Mouse (Mus musculus) kidney, postnatal 4 days (tissue): ENCODE data around the gene Wdfy1.

Experiments used
- DNase-seq, 2 experiments: peaks; one replicate each; pipeline ENCODE4 v3.0.0; 2021; ENCODE audit warnings: mixed read lengths in 2 of 2

Gene Wdfy1

GRCm38 (mm10) chr1:79760656-79761055 is 15.3 kb downstream of the Wdfy1 start:
- DNase-seq: peak; percentile 39 to 65

GRCm38 (mm10) chr1:79759436-79759972 is 16.4 kb downstream of the Wdfy1 start:
- no peak for DNase-seq

- no peak for DNase-seq
Observed at GRCm38 (mm10) chr1:79759006-79759405, 16.9 kb downstream of the Wdfy1 start.

GRCm38 (mm10) chr1:79757597-79757996 is 18.3 kb downstream of the Wdfy1 start:
- no peak for DNase-seq

- DNase-seq: peak; percentile 36 to 57
Observed at GRCm38 (mm10) chr1:79757161-79757560, 18.8 kb downstream of the Wdfy1 start.

GRCm38 (mm10) chr1:79756417-79756816 is 19.5 kb downstream of the Wdfy1 start:
- DNase-seq: no peak

GRCm38 (mm10) chr1:79755376-79755775 is 20.6 kb downstream of the Wdfy1 start:
- DNase-seq: no peak

GRCm38 (mm10) chr1:79754936-79755335 is 21.0 kb downstream of the Wdfy1 start:
- DNase-seq: no peak

- DNase-seq: no peak
Observed at GRCm38 (mm10) chr1:79753456-79753855, 22.5 kb downstream of the Wdfy1 start.

- DNase-seq: no peak
Observed at GRCm38 (mm10) chr1:79752714-79753340, 23.1 kb downstream of the Wdfy1 start.

GRCm38 (mm10) chr1:79752015-79752695 is 23.8 kb downstream of the Wdfy1 start:
- no peak for DNase-seq

- no peak for DNase-seq
Observed at GRCm38 (mm10) chr1:79751186-79751585, 24.8 kb downstream of the Wdfy1 start.

- DNase-seq: no peak
Observed at GRCm38 (mm10) chr1:79746056-79746455, 29.9 kb downstream of the Wdfy1 start.

- no peak for DNase-seq
Observed at GRCm38 (mm10) chr1:79743385-79743784, 32.6 kb downstream of the Wdfy1 start.

- DNase-seq: no peak
Observed at GRCm38 (mm10) chr1:79742949-79743348, 33.0 kb downstream of the Wdfy1 start.

GRCm38 (mm10) chr1:79741002-79741401 is 34.9 kb downstream of the Wdfy1 start:
- no peak for DNase-seq

- DNase-seq: no peak
Observed at GRCm38 (mm10) chr1:79739726-79740125, 36.2 kb downstream of the Wdfy1 start.

- DNase-seq: no peak
Observed at GRCm38 (mm10) chr1:79736408-79736807, 39.5 kb downstream of the Wdfy1 start.

GRCm38 (mm10) chr1:79734794-79735193 is 41.1 kb downstream of the Wdfy1 start:
- no peak for DNase-seq

GRCm38 (mm10) chr1:79714152-79714923 is 61.6 kb downstream of the Wdfy1 start:
- DNase-seq: peak in 1 of 2 experiments; percentile 30

- no peak for DNase-seq
Observed at GRCm38 (mm10) chr1:79713081-79713480, 62.9 kb downstream of the Wdfy1 start.

GRCm38 (mm10) chr1:79711147-79712126 is 64.5 kb downstream of the Wdfy1 start:
- DNase-seq: peak in 1 of 2 experiments; percentile 19
